Mouse (Mus musculus): ENCODE data around the gene Vmn1r54.

- TF ChIP-seq POLR2A (IDR thresholded peaks at IDR 0.05; ENCODE audit: insufficient read depth, low read depth, low read length), result no peak
- TF ChIP-seq CTCF (IDR thresholded peaks at IDR 0.05), result no peak
- no peak for TF ChIP-seq EP300 (IDR thresholded peaks at IDR 0.05; ENCODE audit: insufficient read depth, low read depth, low read length)
Measured at GRCm38 (mm10) chr6:90308839-90309778, 63.0 kb downstream of the Vmn1r54 start.

Measured in heart, adult 2 months (tissue).